Mouse (Mus musculus) ES-CJ7 (cell line): ENCODE data around the gene D430041D05Rik.

Source experiments
- DNase-seq: peaks from one replicate; pipeline ENCODE4 v3.0.0; 2011; ENCODE audit warnings: low read depth, low spot score

D430041D05Rik gene

GRCm38 (mm10) chr2:104408351-104408750 is 2.5 kb downstream of the D430041D05Rik start:
- DNase-seq: no peak

DNA sequence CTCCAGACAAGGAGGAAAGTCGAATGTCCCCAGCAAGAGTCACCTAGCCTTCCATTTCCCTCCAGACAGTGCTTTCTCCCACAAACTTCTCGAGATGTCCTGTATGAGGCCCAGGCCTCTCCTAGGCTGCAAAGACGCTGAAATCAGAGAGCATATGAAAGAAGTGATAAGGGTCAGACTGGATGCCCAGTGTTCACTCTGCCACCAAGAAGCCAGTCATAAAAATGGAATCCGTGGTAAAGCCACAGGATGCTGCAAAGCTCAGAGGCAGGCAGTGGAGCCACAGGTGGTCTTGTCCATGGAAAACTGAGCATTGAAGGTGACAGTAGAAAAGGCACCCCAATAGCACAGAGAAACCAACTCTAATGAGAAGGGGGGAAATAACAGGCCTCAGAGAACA is 2.9 kb downstream of the D430041D05Rik start:
- DNase-seq: no peak

DNA sequence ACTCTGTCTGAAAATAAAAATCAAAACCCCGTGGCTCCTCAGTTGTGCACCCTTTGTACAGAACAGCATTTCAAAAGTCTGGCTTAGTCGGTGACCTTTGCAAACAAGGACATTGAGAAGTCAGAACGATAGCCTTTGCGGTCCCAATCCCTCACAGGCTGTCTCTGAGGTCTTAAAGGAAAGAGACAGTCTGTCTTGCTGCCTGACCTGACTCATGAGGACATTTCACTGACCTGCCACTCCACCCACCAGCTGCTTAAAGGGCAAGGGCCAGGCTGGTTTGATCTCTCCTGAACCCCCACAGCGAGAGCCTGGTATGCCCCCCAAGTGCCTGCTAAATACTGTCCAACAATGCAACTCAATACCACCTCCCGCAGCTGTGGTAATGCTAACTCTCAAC is 6.8 kb downstream of the D430041D05Rik start:
- no peak for DNase-seq

GRCm38 (mm10) chr2:104398651-104399290 is 12.0 kb downstream of the D430041D05Rik start:
- no peak for DNase-seq

DNA sequence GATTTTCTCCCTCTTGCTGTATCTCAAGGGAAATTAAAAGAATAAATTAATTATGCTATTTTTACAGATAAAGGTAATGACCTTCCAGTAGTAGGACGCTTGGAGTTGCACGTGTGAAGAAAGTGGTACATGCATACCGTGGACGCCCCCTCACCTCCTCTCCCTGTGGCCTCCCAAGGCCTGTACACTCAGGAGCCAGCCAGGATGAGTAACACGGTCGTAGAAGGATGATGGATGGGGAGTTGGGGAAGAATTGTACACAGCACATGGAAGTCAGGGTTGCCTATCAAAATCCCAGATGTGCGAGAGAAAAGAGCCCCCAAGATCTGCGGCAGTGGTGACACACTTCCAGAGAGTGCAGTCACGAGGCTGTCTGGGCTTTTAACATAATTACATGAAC is 14.9 kb downstream of the D430041D05Rik start:
- DNase-seq: no peak

DNA sequence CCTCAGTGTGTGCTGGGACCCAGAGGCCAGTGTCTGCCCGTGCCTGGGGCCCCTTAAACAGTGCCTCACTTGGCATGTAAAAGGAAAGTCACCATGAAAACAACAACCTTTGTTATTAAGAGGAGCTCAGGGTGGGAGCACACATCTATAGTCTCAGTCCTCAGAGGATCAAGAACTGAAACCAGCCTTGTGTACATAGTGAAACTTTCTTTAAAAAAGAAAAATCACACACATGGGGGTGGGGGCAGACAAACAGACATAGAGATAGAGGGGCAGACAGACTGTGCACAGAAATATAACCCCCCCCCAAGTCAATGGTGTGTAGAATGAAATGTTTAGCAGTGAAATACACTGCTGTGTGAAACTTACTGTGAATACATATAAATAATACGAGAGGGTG is 16.0 kb downstream of the D430041D05Rik start:
- DNase-seq: no peak

DNA sequence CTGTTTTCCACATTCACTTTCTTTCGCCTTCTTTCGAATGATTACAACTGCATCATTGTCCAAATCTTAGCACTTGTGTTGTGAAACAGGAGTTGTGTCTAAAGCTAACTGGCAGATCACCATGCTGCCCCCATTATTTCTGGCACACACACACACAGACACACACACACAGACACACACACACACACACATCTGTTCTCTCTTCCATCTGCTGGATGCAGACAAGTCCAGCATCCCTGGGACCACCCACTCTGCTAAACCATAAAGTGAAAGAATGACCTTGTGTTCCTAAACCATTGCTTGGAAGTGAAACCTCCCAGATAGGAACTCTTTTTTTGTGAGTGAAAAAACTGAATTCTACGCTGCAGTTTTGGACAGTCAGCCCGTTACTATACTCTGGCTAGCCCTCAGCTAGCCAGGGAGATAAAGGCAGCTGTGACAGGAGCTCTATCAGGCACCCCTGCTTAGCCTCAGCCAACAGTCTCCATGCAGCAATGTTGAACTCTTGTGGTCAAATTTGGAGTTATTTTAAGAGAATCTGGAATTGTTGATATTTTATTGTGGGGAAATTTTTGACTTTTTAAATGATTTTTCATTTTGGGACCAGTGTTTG is 18.0 kb downstream of the D430041D05Rik start:
- no peak for DNase-seq

DNA sequence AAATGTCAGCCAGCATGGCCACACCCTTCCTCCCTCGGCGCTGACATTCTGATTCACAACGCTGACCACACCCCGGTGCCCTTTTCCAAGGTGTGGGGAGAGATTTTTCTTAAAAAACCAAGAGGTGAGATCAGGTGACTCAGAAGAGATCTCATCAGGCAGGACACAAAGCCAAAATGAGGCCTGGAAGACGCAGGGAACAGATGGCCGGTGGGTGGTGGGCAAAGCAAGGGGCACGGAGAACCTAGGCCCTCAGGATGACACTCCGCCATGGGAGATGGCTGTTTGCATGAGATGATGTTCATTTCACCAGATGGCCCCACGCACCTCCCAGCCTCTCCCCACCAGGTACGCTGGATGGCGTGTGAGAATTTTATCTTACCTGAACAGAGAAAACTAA is 21.6 kb downstream of the D430041D05Rik start:
- peak; percentile 28 for DNase-seq

GRCm38 (mm10) chr2:104385941-104386340 is 24.9 kb downstream of the D430041D05Rik start:
- no peak for DNase-seq

DNA sequence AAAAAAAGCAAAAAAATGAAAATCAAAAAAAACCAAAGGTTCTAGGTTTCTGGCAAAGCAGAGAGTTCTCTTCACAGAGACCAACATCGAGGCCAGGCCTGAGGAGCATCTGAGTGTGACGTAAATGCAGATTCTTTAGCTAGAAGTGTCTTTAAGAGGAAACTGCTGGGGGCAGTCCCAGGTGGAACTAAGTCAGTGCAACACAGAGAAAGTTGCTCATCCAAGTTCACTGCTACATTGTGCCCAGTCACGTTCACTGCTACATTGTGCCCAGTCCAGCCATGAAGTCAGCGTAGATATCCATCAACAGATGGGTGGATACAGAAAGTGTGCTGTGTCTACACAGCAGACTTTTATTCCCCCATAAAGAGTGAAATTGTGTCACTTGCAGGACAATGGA is 27.2 kb downstream of the D430041D05Rik start:
- DNase-seq: no peak

DNA sequence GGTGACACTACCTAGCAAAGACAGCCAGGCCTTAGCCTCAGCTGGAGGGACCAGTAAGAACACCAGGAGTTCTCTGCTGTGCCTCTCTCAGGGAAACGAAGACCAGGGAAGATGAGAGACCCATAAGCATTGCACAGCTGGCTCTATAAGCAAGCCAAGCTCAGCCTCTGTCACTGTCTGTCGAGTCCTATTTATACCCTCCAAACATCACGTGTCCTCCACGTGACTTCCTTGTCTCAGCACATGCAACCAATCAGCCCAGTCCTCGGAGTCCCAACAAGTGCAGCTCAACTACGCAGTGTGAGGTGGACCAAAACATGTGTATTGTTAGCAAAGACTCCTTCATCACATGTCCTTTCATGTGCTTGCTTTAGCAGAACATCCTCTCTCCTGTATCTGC is 28.0 kb downstream of the D430041D05Rik start:
- DNase-seq: no peak

- DNase-seq: no peak
Measured at GRCm38 (mm10) chr2:104379304-104379703, 31.5 kb downstream of the D430041D05Rik start.

DNA sequence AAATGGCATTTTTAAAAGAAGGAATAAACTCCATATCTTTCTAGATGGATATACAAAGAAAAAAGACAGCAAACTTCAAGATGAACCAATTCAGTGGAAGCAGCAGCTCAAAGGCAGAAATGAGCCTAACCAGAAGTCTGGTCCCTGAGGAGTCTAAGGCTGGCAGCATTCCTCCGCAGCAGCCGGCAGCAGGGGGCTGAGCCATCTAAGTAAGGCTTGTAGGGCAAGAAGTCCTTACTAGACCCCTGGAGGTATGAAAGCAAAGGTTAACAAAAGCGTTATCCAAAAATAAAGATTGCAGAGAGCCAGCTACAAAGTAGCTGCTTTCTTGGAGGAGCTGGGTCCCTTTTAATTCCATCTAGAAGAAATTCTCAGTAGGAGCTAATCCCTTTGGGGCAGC is 32.0 kb downstream of the D430041D05Rik start:
- DNase-seq: no peak

GRCm38 (mm10) chr2:104377990-104378389 is 32.8 kb downstream of the D430041D05Rik start:
- DNase-seq: peak; percentile 36

GRCm38 (mm10) chr2:104372156-104372555 is 38.7 kb downstream of the D430041D05Rik start:
- peak; percentile 64 for DNase-seq

DNA sequence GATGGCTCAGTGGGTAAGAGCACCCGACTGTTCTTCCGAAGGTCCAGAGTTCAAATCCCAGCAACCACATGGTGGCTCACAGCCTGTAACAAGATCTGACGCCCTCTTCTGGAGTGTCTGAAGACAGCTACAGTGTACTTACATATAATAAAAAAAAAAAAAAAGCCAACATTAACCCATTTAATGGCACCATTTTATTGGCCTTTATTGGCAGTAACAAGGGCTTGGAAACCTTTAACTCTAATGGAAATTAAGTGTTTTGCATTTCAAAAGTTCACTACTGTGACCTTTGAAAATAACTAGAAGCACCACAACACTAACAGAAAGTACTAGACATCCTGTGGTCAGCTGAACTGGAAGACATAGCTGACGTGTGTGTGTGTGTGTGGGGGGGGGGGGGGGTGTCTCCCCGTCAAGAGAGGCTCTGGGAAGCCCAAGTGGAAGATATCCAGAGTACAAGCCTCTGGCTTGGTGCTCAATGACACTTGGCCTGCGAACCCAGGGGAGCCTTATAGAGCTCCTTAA is 39.1 kb downstream of the D430041D05Rik start:
- peak; percentile 85 for DNase-seq

GRCm38 (mm10) chr2:104367836-104368298 is 42.9 kb downstream of the D430041D05Rik start:
- no peak for DNase-seq

DNA sequence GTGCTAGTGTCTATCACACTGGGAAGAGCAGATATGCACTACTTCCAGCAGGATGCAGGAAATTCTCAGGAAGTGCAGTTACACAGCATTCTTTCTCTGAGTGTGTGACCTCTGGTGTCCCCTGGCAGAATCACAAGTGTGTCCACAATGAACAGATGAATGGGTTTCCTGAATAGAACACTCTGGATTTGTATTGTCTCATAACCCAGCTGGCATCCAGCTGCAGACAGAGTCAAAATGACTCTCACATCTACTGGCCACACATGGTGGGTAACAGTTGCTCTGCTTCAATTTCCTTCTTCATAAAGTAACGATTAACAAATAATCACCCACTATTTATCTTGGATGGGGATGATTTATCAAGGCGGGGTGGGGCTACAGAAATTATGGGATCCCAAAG is 43.5 kb downstream of the D430041D05Rik start:
- DNase-seq: no peak

- no peak for DNase-seq
Measured at GRCm38 (mm10) chr2:104359305-104359704, 51.5 kb downstream of the D430041D05Rik start.

DNA sequence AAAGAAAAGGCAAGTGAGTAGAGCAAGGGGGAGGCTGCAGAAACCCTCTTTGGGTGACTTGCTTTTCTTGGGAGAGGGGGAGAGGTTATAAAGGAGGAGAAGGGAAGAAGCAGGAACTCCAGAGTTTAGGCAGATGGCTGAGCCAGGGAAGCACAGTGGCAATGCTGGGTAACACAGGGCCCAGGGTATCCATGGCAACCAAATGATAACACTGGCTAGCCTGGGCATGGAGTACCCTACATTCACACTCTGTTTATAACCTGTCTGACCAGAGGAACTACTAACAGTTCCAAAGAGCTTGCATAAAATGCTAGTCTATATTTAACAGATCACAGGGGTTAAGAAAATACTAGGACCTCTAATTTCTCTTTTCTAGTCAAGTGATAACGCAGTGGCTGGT is 51.9 kb downstream of the D430041D05Rik start:
- DNase-seq: no peak

DNA sequence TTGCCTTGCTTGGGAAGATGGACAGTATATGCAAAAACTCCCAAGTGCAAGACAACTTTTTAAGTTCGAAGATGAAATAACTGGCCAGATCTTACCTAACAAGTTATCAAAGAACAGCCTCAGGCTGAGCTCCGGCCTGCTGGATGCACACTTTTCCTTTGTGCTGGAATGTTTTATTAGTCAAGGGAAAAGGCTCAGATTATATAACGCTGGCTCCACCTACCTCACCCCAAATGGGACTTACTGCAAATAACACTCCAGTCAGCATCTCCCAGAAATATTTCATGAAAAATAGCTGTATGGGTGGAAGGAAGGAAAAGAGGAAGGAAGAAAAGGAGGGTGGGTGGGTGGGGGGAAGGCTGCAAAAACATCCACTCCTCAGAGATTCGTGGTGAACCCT is 54.3 kb downstream of the D430041D05Rik start:
- DNase-seq: no peak

DNA sequence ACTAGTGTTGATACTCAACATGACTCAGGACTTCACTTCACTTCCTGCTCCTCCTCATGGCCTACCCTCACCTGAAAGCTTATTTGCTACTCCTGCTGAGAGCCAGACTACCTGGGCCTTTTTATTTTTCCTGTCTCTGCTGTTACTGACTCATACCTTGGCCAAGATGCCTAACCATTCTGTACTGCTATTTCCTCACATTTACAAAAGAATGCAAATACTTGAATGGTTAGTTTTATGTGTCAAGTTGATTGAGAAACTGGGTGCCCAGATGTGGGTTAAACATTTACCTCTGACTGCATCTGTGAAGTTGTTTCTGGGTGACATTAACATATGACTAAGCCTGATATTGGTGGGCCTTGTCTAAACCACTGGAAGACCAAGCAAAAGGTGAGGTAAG is 56.7 kb downstream of the D430041D05Rik start:
- DNase-seq: no peak

DNA sequence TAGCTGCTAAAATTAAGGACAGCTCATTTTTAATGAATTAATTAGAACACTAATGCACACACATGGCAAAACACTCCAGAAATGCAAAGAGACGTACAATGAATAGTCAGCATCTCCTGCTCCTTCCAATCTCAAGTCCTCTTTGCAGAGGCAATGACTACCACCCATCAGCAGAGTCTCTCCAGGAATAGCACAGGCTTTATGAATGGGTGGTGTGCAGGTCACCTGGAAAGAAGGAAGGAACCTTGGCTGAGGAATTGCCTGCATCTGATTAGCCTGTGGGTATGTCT is 58.7 kb downstream of the D430041D05Rik start:
- DNase-seq: no peak
